Mouse (Mus musculus) lung, adult 2 months (tissue): ENCODE results near the gene Snx25.

Experiments
- CTCF ChIP-seq: fragments of 200-500 bp; IDR thresholded peaks from 2 replicates; pipeline ENCODE4 v1.5.1; 2011; ENCODE audit warnings: mild to moderate bottlenecking, low read length, control low read depth; ENCODE audit not compliant: insufficient read depth
- POLR2A ChIP-seq: fragments of 200-500 bp; IDR thresholded peaks from 2 replicates; pipeline ENCODE4 v1.6.1; 2011; ENCODE audit warnings: low read depth, mild to moderate bottlenecking, control low read depth, low read length, borderline replicate concordance; ENCODE audit errors: extremely low read depth

- TF ChIP-seq CTCF (no peak), POLR2A (no peak)
Observed at GRCm38 (mm10) chr8:45988189-45988588, 163.8 kb downstream of the Snx25 start.
